Mouse (Mus musculus) midbrain, embryonic 15.5 days (tissue): ENCODE results near the gene Lcn12. TPM values are rescaled to one million over a fixed set of nuclear protein-coding genes. Genes with fewer than 3 reads are reported as not detected.

Experiments used
- ATAC-seq: fragments of 200-750 bp; cut with Nextera tagmentation; replicated peaks from 2 replicates; pipeline ENCODE4 v1.8.0; 2017; ENCODE audit warnings: moderate TSS enrichment
- H3K27ac ChIP-seq: fragments of 300-500 bp; sonication (generic); 2 replicates; pipeline ENCODE4 v1.5.1; 2015; ENCODE audit warnings: mild to moderate bottlenecking, inconsistent platforms
- H3K27me3 ChIP-seq: fragments of 300-500 bp; sonication (generic); replicated peaks from 2 replicates; pipeline ENCODE4 v1.6.1; 2015; ENCODE audit warnings: inconsistent platforms
- H3K36me3 ChIP-seq: fragments of 300-500 bp; sonication (generic); replicated peaks from 2 replicates; pipeline ENCODE4 v1.6.1; 2015; ENCODE audit warnings: inconsistent platforms
- H3K4me1 ChIP-seq: fragments of 300-500 bp; sonication (generic); 2 replicates; pipeline ENCODE4 v1.6.1; 2015; ENCODE audit warnings: inconsistent platforms
- H3K4me2 ChIP-seq: fragments of 300-500 bp; sonication (generic); 2 replicates; pipeline ENCODE4 v1.6.1; 2015; ENCODE audit warnings: inconsistent platforms, mild to moderate bottlenecking, moderate library complexity
- H3K4me3 ChIP-seq: fragments of 300-500 bp; sonication (generic); 2 replicates; pipeline ENCODE4 v1.5.1; 2015; ENCODE audit warnings: mild to moderate bottlenecking, inconsistent platforms
- H3K9ac ChIP-seq: fragments of 300-500 bp; sonication (generic); 2 replicates; pipeline ENCODE4 v1.6.1; 2015; ENCODE audit warnings: mild to moderate bottlenecking, inconsistent platforms
- H3K9me3 ChIP-seq: fragments of 300-500 bp; sonication (generic); 2 replicates; pipeline ENCODE4 v1.6.1; 2016; ENCODE audit warnings: inconsistent platforms
- WGBS: fragments of 180-500 bp; shearing (Covaris S2); methylation state at CpG from one replicate; pipeline ENCODE4 v1.1.7; 2015; ENCODE audit warnings: mixed read lengths; 5-methylcytosine and 5-hydroxymethylcytosine counted together
- polyA plus RNA-seq: library from polyadenylated mRNA; unstranded; fragments of >200 nt; fragmentation: Nextera tagmentation; extraction: Ambion mirVana; gene quantifications from 2 replicates; pipeline ENCODE4 v1.2.1, GENCODE M21; 2015

Lcn12 gene
- polyA plus RNA-seq, 1 experiment from 2014 or later = not detected

DNA sequence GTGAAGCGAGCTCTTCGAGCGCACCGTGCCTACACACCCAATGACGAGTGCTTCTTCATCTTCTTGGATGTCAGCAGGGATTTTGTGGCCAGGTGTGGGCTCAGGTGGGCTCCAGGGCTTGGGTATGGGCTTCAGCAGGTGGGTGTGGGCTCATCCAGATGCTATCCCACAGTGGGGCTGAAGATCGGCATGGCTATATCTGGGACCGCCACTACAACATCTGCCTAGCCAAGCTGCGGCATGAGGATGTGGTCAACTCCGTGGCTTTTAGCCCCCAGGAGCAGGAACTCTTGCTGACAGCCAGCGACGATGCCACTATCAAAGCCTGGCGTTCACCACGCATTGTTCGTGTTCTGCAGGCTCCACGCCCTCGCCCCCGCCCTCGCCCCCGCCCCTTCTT, 10.8 kb upstream of the Lcn12 start:
- Histone ChIP-seq H3K27me3 (no peaks in the 10 kb centered on the region), H3K36me3 (peaks cover 24% of the 10 kb centered on the region), H3K27ac (no peak overlapping the region), H3K9me3 (no peaks in the 10 kb centered on the region), H3K4me2 (no peak overlapping the region), H3K4me3 (no peak overlapping the region), H3K9ac (no peak overlapping the region), H3K4me1 (peaks cover 20% of the 10 kb centered on the region)
- no peak for ATAC-seq
- WGBS = 97% methylated on average over 19 of the region's 19 CpGs

- Histone ChIP-seq H3K4me3 (no peak overlapping the region), H3K4me2 (no peak overlapping the region), H3K9me3 (no peaks in the 10 kb centered on the region), H3K36me3 (peaks cover 24% of the 10 kb centered on the region), H3K9ac (no peak overlapping the region), H3K27ac (no peak overlapping the region), H3K27me3 (no peaks in the 10 kb centered on the region), H3K4me1 (peaks cover 20% of the 10 kb centered on the region)
- 84% methylated on average over 3 of the region's 3 CpGs for WGBS
- no peak for ATAC-seq
These were observed 9.0 kb upstream of the Lcn12 start for GRCm38 (mm10) chr2:25502726-25503125.

GRCm38 (mm10) chr2:25501593-25502486, 8.1 kb upstream of the Lcn12 start, which contains the start of gene C8g:
C8g (minus strand) TSS chr2:25501719.
- H3K4me2 ChIP-seq = peak within 1 kb of the TSS; percentile 86
- peaks cover 20% of the 10 kb centered on the region for H3K4me1 ChIP-seq
- peak within 1 kb of the TSS; percentile 98 for H3K9ac ChIP-seq
- no peaks in the 10 kb centered on the region for H3K9me3 ChIP-seq
- H3K4me3 ChIP-seq = peak within 1 kb of the TSS; percentile 95
- WGBS = 78% methylated on average over 20 of the region's 20 CpGs
- ATAC-seq = peak; percentile 8
- H3K27me3 ChIP-seq = no peaks in the 10 kb centered on the region
- peaks cover 24% of the 10 kb centered on the region for H3K36me3 ChIP-seq
- peak within 1 kb of the TSS; percentile 88 for H3K27ac ChIP-seq

DNA sequence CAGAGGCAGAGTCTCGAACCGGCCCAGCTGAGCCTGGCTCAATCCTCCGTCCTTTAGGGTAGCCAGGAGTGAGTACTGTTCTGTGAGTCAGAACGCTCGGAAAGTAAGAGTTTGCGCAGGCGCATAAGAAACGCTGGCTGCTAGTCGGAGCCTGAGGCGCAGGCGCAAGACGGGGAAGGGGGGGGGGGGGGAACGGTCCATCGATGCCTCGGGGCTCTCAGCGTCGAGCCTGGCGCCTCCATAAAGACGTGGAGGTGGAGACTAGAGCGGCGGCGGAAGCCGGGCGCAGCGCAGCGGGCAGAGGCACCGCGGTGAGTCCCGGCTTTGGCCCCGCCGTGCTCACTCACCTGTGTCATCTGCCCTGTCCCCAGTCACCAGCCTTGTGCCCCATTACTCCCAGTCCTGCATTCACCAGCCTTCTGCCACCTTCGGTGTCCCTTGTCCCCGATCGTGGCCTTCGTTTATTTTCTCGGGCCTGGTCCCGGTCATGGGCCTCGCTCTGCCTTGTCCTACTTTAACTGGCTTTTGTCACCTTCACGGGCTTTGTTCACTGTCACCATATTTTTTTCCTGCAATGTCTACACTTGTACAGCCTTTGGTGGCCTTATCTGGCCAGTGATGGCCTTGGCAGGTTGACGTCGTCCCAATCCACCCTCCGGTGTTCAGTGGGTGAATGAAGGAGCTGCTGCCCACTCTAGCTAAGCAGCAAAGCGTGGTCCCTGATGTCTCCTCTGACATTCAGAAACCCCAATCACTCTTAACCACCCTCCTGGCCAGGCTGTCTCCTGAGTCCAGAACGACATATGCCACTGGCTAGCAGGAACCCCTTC, 7.1 kb upstream of the Lcn12 start, which contains the start of gene Fbxw5:
TSS of gene Fbxw5 (plus strand) at position 175 of the 830 bp plus-strand sequence.
- Histone ChIP-seq H3K9me3 (no peaks in the 10 kb centered on the region), H3K4me2 (peak within 1 kb of the TSS; percentile 86), H3K27me3 (no peaks in the 10 kb centered on the region), H3K4me1 (peaks cover 20% of the 10 kb centered on the region), H3K9ac (peak within 1 kb of the TSS; percentile 98), H3K27ac (peak within 1 kb of the TSS; percentile 88), H3K4me3 (peak within 1 kb of the TSS; percentile 95), H3K36me3 (peaks cover 22% of the 10 kb centered on the region)
- ATAC-seq = peak; percentile 89
- under 1% methylated on average over 44 of the region's 44 CpGs for WGBS

DNA sequence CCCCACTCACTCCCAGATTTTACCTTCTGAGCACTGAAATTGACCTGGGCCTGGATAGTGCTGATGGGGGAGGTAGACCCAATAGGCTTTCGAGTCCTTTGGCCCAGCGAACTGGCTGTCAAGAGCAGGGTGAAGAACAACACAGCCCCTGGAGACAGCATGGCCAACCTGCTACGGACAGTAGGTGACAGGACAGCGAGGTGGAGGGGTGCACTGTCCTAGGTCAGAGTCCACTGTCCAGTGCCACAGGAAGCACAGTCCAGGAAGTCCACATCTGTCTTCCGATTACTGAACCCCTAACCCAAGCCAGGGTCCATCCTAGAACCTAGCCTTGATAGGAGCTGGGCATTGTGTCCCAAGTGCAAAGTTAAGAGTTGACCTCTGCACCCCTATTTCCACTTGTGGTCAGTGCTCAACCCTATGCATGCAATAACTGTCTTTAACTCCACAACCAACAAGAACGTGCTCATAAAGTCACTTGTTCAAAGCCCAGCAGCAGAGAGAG, 6.4 kb upstream of the Lcn12 start:
- no peaks in the 10 kb centered on the region for H3K27me3 ChIP-seq
- ATAC-seq = peak; percentile 59
- H3K9ac ChIP-seq = no peak overlapping the region; the same call in 1 of the 2 replicates
- 74% methylated on average over 6 of the region's 6 CpGs for WGBS
- H3K4me2 ChIP-seq = peak overlapping the region; percentile 86
- 0 out of 2 replicates have a peak overlapping the region, but pooled peaks have one; percentile 10 for H3K27ac ChIP-seq
- peaks cover 15% of the 10 kb centered on the region for H3K36me3 ChIP-seq
- H3K4me1 ChIP-seq = peaks cover 20% of the 10 kb centered on the region
- no peaks in the 10 kb centered on the region for H3K9me3 ChIP-seq
- H3K4me3 ChIP-seq = peak overlapping the region; percentile 95

DNA sequence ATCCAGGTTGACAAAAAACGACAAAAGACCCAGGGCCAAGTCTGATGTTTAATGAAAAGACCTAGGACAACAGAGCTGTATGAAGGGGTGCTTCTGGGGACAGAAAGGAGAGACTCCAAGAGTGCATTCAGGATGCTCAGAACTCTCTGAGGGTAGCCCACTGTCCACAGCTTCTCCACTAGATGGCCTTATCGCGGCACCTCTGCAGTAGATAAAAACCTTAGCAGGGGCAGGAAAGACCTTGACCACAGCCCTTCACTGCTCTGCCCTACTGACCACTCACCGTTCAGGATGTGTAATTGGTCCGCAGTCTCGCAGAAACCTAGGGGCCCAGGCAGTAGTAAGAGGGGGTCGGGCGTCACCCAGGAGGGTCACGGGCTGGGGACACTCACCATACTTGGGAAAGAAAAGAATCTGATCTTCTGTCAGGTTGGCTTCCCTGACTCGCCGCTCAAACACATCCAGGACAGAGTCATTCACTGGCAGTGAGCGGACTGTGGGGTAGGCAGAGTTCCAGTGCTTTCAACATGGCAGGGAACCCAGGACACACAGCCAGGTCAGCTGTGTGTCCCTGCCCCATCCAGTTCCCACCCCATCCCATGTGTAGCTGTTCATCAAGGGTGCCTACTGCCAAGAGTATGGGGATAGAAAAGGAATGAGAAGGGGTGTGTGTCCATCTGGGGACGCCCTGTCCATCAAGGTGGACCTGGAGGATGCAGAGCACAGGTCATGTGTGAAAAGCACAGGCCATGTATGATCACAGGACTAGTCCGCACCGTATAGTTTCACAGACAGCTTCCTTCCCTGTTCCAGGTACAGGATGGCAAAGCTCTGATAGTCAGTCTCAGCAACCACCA, 5.1 kb upstream of the Lcn12 start:
- H3K9me3 ChIP-seq = no peaks in the 10 kb centered on the region
- H3K4me1 ChIP-seq = peaks cover 20% of the 10 kb centered on the region
- no peaks in the 10 kb centered on the region for H3K27me3 ChIP-seq
- no peak for ATAC-seq
- no peak overlapping the region for H3K4me2 ChIP-seq
- H3K27ac ChIP-seq = no peak overlapping the region
- peaks cover 3% of the 10 kb centered on the region; the same call in 1 of the 2 replicates for H3K36me3 ChIP-seq
- 71% methylated on average over 15 of the region's 15 CpGs for WGBS
- H3K4me3 ChIP-seq = no peak overlapping the region
- H3K9ac ChIP-seq = no peak overlapping the region

- no peak for ATAC-seq
- no peak overlapping the region for H3K4me3 ChIP-seq
- H3K4me2 ChIP-seq = no peak overlapping the region
- H3K9ac ChIP-seq = no peak overlapping the region
- H3K36me3 ChIP-seq = no peaks in the 10 kb centered on the region
- no peaks in the 10 kb centered on the region for H3K27me3 ChIP-seq
- no peak overlapping the region for H3K27ac ChIP-seq
- H3K4me1 ChIP-seq = peaks cover 20% of the 10 kb centered on the region
- no peaks in the 10 kb centered on the region for H3K9me3 ChIP-seq
- WGBS = 63% methylated on average over 6 of the region's 6 CpGs
These were observed 4.3 kb upstream of the Lcn12 start for GRCm38 (mm10) chr2:25497846-25498575.

GRCm38 (mm10) chr2:25496462-25496861, 2.8 kb upstream of the Lcn12 start:
- peaks cover 9% of the 10 kb centered on the region for H3K4me1 ChIP-seq
- H3K27ac ChIP-seq = no peak overlapping the region
- no peak overlapping the region for H3K4me2 ChIP-seq
- no peak overlapping the region for H3K4me3 ChIP-seq
- no peaks in the 10 kb centered on the region for H3K27me3 ChIP-seq
- WGBS = 45% methylated on average over 4 of the region's 4 CpGs
- no peak for ATAC-seq
- no peaks in the 10 kb centered on the region for H3K9me3 ChIP-seq
- H3K9ac ChIP-seq = no peak overlapping the region
- no peaks in the 10 kb centered on the region for H3K36me3 ChIP-seq

GRCm38 (mm10) chr2:25492988-25493387, 723 bp downstream of the Lcn12 start:
- no peak for ATAC-seq
- H3K27ac ChIP-seq = no peak overlapping the region
- no peak overlapping the region for H3K4me3 ChIP-seq
- H3K9ac ChIP-seq = no peak overlapping the region
- no peaks in the 10 kb centered on the region for H3K9me3 ChIP-seq
- no peak overlapping the region for H3K4me2 ChIP-seq
- H3K4me1 ChIP-seq = no peaks in the 10 kb centered on the region
- 90% methylated on average over 5 of the region's 5 CpGs for WGBS
- H3K36me3 ChIP-seq = no peaks in the 10 kb centered on the region
- no peaks in the 10 kb centered on the region for H3K27me3 ChIP-seq

DNA sequence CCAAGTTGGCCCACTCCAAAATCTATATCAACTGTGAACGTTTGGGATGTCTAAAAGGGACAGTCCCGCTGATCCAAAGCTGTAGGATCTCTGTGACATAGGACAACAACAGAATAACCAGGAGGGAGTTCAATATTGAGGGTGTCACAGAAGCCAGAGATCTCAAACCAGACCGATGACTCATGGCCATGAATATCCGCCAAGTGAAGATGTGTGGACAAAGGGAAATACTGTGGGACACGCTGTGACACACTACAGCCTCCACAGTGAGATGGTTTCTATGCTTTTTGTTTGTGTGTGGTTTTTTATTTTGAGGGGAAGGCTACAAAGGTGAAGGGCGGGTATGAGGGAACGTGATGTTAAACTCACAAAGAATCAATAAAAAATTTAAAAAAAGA, 5.0 kb downstream of the Lcn12 start:
- no peaks in the 10 kb centered on the region for H3K27me3 ChIP-seq
- no peaks in the 10 kb centered on the region for H3K36me3 ChIP-seq
- no peak overlapping the region for H3K27ac ChIP-seq
- H3K4me3 ChIP-seq = no peak overlapping the region
- H3K9me3 ChIP-seq = no peaks in the 10 kb centered on the region
- 80% methylated on average over 7 of the region's 7 CpGs for WGBS
- H3K9ac ChIP-seq = no peak overlapping the region
- ATAC-seq = no peak
- H3K4me1 ChIP-seq = no peaks in the 10 kb centered on the region
- no peak overlapping the region for H3K4me2 ChIP-seq
